Mouse (Mus musculus): ENCODE measurements around the gene Echdc1. TPM values are rescaled to one million over a fixed set of nuclear protein-coding genes. Genes with fewer than 3 reads are reported as not detected.

The Echdc1 gene
- 28.7 and 29.5 TPM in 2 replicates for polyA plus RNA-seq (2015; fragmentation: Nextera tagmentation; extraction: Ambion mirVana)

GRCm38 (mm10) chr10:29313064-29313638 lies at the start of gene Echdc1:
TSS of gene Echdc1 (plus strand) at chr10:29313166.
- Histone ChIP-seq H3K4me2 (ENCODE audit: low read length) (peak within 1 kb of the TSS; percentile 51), H3K9ac (ENCODE audit: low read depth, low read length) (peak within 1 kb of the TSS; percentile 82), H3K4me1 (ENCODE audit: control insufficient read depth, insufficient read depth, low read length) (peaks cover 12% of the 10 kb centered on the region), H3K27ac (ENCODE audit: low read length) (peak within 1 kb of the TSS; percentile 88), H3K4me3 (ENCODE audit: low read depth, low read length) (peak within 1 kb of the TSS; percentile 69), H3K27me3 (ENCODE audit: control insufficient read depth, insufficient read depth, low read depth, low read length) (no peaks in the 10 kb centered on the region), H3K9me3 (replicated peaks; ENCODE audit: control insufficient read depth, low read length, poor library complexity, severe bottlenecking) (no peaks in the 10 kb centered on the region), H3K36me3 (ENCODE audit: control insufficient read depth, insufficient read depth, low read length) (no peaks in the 10 kb centered on the region)
- ATAC-seq = peak; percentile 99
- under 1% methylated on average over 39 of the region's 49 CpGs for WGBS

GRCm38 (mm10) chr10:29281736-29282135 lies 31.2 kb upstream of the Echdc1 start:
- Histone ChIP-seq H3K36me3 (ENCODE audit: control insufficient read depth, insufficient read depth, low read length) (no peaks in the 10 kb centered on the region), H3K4me1 (ENCODE audit: control insufficient read depth, insufficient read depth, low read length) (no peaks in the 10 kb centered on the region), H3K4me3 (ENCODE audit: low read depth, low read length) (no peak overlapping the region), H3K9me3 (replicated peaks; ENCODE audit: control insufficient read depth, low read length, poor library complexity, severe bottlenecking) (no peaks in the 10 kb centered on the region), H3K27ac (ENCODE audit: low read length) (no peak overlapping the region), H3K9ac (ENCODE audit: low read depth, low read length) (no peak overlapping the region), H3K27me3 (ENCODE audit: control insufficient read depth, insufficient read depth, low read depth, low read length) (no peaks in the 10 kb centered on the region), H3K4me2 (ENCODE audit: low read length) (no peak overlapping the region)
- ATAC-seq = no peak
- WGBS = 86% methylated on average over 1 of the region's 1 CpGs

- no peak for ATAC-seq
Measured at GRCm38 (mm10) chr10:29285757-29286156, 27.2 kb upstream of the Echdc1 start.

GRCm38 (mm10) chr10:29302230-29302629 lies 10.7 kb upstream of the Echdc1 start:
- Histone ChIP-seq H3K9me3 (replicated peaks; ENCODE audit: control insufficient read depth, low read length, poor library complexity, severe bottlenecking) (no peaks in the 10 kb centered on the region), H3K27ac (ENCODE audit: low read length) (no peak overlapping the region), H3K9ac (ENCODE audit: low read depth, low read length) (no peak overlapping the region), H3K4me2 (ENCODE audit: low read length) (no peak overlapping the region), H3K4me3 (ENCODE audit: low read depth, low read length) (no peak overlapping the region), H3K4me1 (ENCODE audit: control insufficient read depth, insufficient read depth, low read length) (no peaks in the 10 kb centered on the region), H3K36me3 (ENCODE audit: control insufficient read depth, insufficient read depth, low read length) (no peaks in the 10 kb centered on the region), H3K27me3 (ENCODE audit: control insufficient read depth, insufficient read depth, low read depth, low read length) (no peaks in the 10 kb centered on the region)
- WGBS = 94% methylated on average over 4 of the region's 4 CpGs
- no peak for ATAC-seq

More at GRCm38 (mm10) chr10:29285757-29286156, 27.2 kb upstream of the Echdc1 start:
- Histone ChIP-seq H3K9me3 (replicated peaks; ENCODE audit: control insufficient read depth, low read length, poor library complexity, severe bottlenecking) (no peaks in the 10 kb centered on the region), H3K9ac (ENCODE audit: low read depth, low read length) (no peak overlapping the region), H3K4me3 (ENCODE audit: low read depth, low read length) (no peak overlapping the region), H3K4me1 (ENCODE audit: control insufficient read depth, insufficient read depth, low read length) (no peaks in the 10 kb centered on the region), H3K27ac (ENCODE audit: low read length) (no peak overlapping the region), H3K36me3 (ENCODE audit: control insufficient read depth, insufficient read depth, low read length) (no peaks in the 10 kb centered on the region), H3K4me2 (ENCODE audit: low read length) (no peak overlapping the region), H3K27me3 (ENCODE audit: control insufficient read depth, insufficient read depth, low read depth, low read length) (no peaks in the 10 kb centered on the region)
- WGBS = 94% methylated on average over 1 of the region's 1 CpGs

- no peak for ATAC-seq
- no peak overlapping the region for H3K9ac ChIP-seq (ENCODE audit: low read depth, low read length)
- no peaks in the 10 kb centered on the region for H3K27me3 ChIP-seq (ENCODE audit: control insufficient read depth, insufficient read depth, low read depth, low read length)
- no peaks in the 10 kb centered on the region for H3K9me3 ChIP-seq (replicated peaks; ENCODE audit: control insufficient read depth, low read length, poor library complexity, severe bottlenecking)
- peaks cover 12% of the 10 kb centered on the region for H3K4me1 ChIP-seq (ENCODE audit: control insufficient read depth, insufficient read depth, low read length)
- H3K27ac ChIP-seq (ENCODE audit: low read length) = no peak overlapping the region
- no peak overlapping the region for H3K4me3 ChIP-seq (ENCODE audit: low read depth, low read length)
- H3K36me3 ChIP-seq (ENCODE audit: control insufficient read depth, insufficient read depth, low read length) = no peaks in the 10 kb centered on the region
- WGBS = 73% methylated on average over 4 of the region's 4 CpGs
- H3K4me2 ChIP-seq (ENCODE audit: low read length) = no peak overlapping the region
Measured at GRCm38 (mm10) chr10:29311480-29312219, 1.3 kb upstream of the Echdc1 start.

- WGBS = 32% methylated on average over 5 of the region's 5 CpGs
Measured at GRCm38 (mm10) chr10:29313905-29314304, 939 bp downstream of the Echdc1 start.

GRCm38 (mm10) chr10:29324817-29325216 lies 11.9 kb downstream of the Echdc1 start:
- 93% methylated on average over 2 of the region's 2 CpGs for WGBS
- ATAC-seq = no peak
- Histone ChIP-seq H3K36me3 (ENCODE audit: control insufficient read depth, insufficient read depth, low read length) (no peaks in the 10 kb centered on the region), H3K9ac (ENCODE audit: low read depth, low read length) (no peak overlapping the region), H3K9me3 (replicated peaks; ENCODE audit: control insufficient read depth, low read length, poor library complexity, severe bottlenecking) (no peaks in the 10 kb centered on the region), H3K4me2 (ENCODE audit: low read length) (no peak overlapping the region), H3K4me3 (ENCODE audit: low read depth, low read length) (no peak overlapping the region), H3K27ac (ENCODE audit: low read length) (no peak overlapping the region), H3K4me1 (ENCODE audit: control insufficient read depth, insufficient read depth, low read length) (no peaks in the 10 kb centered on the region), H3K27me3 (ENCODE audit: control insufficient read depth, insufficient read depth, low read depth, low read length) (no peaks in the 10 kb centered on the region)

More at GRCm38 (mm10) chr10:29313905-29314304, 939 bp downstream of the Echdc1 start:
- no peaks in the 10 kb centered on the region for H3K27me3 ChIP-seq (ENCODE audit: control insufficient read depth, insufficient read depth, low read depth, low read length)
- ATAC-seq = no peak
- H3K4me1 ChIP-seq (ENCODE audit: control insufficient read depth, insufficient read depth, low read length) = peaks cover 12% of the 10 kb centered on the region
- peak overlapping the region; percentile 82 for H3K9ac ChIP-seq (ENCODE audit: low read depth, low read length)
- H3K36me3 ChIP-seq (ENCODE audit: control insufficient read depth, insufficient read depth, low read length) = no peaks in the 10 kb centered on the region
- peak overlapping the region; percentile 69 for H3K4me3 ChIP-seq (ENCODE audit: low read depth, low read length)
- no peaks in the 10 kb centered on the region for H3K9me3 ChIP-seq (replicated peaks; ENCODE audit: control insufficient read depth, low read length, poor library complexity, severe bottlenecking)
- peak overlapping the region; percentile 51 for H3K4me2 ChIP-seq (ENCODE audit: low read length)
- no peak overlapping the region for H3K27ac ChIP-seq (ENCODE audit: low read length)

GRCm38 (mm10) chr10:29333836-29334235 lies 20.9 kb downstream of the Echdc1 start:
- no peak for ATAC-seq
- H3K4me2 ChIP-seq (ENCODE audit: low read length) = no peak overlapping the region
- H3K36me3 ChIP-seq (ENCODE audit: control insufficient read depth, insufficient read depth, low read length) = no peaks in the 10 kb centered on the region
- 82% methylated on average over 4 of the region's 4 CpGs for WGBS
- no peak overlapping the region for H3K9ac ChIP-seq (ENCODE audit: low read depth, low read length)
- no peaks in the 10 kb centered on the region for H3K27me3 ChIP-seq (ENCODE audit: control insufficient read depth, insufficient read depth, low read depth, low read length)
- no peaks in the 10 kb centered on the region for H3K4me1 ChIP-seq (ENCODE audit: control insufficient read depth, insufficient read depth, low read length)
- no peak overlapping the region for H3K4me3 ChIP-seq (ENCODE audit: low read depth, low read length)
- H3K27ac ChIP-seq (ENCODE audit: low read length) = no peak overlapping the region
- no peaks in the 10 kb centered on the region for H3K9me3 ChIP-seq (replicated peaks; ENCODE audit: control insufficient read depth, low read length, poor library complexity, severe bottlenecking)

GRCm38 (mm10) chr10:29338355-29339056 lies 25.5 kb downstream of the Echdc1 start:
- H3K27ac ChIP-seq (ENCODE audit: low read length) = no peak overlapping the region
- ATAC-seq = no peak
- no peaks in the 10 kb centered on the region for H3K4me1 ChIP-seq (ENCODE audit: control insufficient read depth, insufficient read depth, low read length)
- H3K4me2 ChIP-seq (ENCODE audit: low read length) = no peak overlapping the region
- H3K4me3 ChIP-seq (ENCODE audit: low read depth, low read length) = no peak overlapping the region
- WGBS = 52% methylated on average over 4 of the region's 4 CpGs
- no peaks in the 10 kb centered on the region for H3K27me3 ChIP-seq (ENCODE audit: control insufficient read depth, insufficient read depth, low read depth, low read length)
- no peaks in the 10 kb centered on the region for H3K9me3 ChIP-seq (replicated peaks; ENCODE audit: control insufficient read depth, low read length, poor library complexity, severe bottlenecking)
- H3K9ac ChIP-seq (ENCODE audit: low read depth, low read length) = no peak overlapping the region
- no peaks in the 10 kb centered on the region for H3K36me3 ChIP-seq (ENCODE audit: control insufficient read depth, insufficient read depth, low read length)

All from midbrain, embryonic 16.5 days (tissue).